Mouse (Mus musculus) embryonic fibroblast, embryonic 13.5 days (primary cell): ENCODE data around the gene Gm3327.
"Not testable (repeated sequence)": the region's sequence is repeated elsewhere in the genome, so short reads cannot be mapped to it uniquely, and the experiment has no call there.

Source experiments
- CTCF ChIP-seq: IDR thresholded peaks from 2 replicates; pipeline ENCODE4 v1.5.1; 2011; ENCODE audit warnings: mild to moderate bottlenecking, control low read depth, low read length, moderate library complexity, borderline replicate concordance; ENCODE audit not compliant: insufficient read depth
- POLR2A ChIP-seq: IDR thresholded peaks from 2 replicates; pipeline ENCODE4 v1.6.1; 2011; ENCODE audit warnings: low read depth, mild to moderate bottlenecking, control low read depth, low read length, moderate library complexity

DNA sequence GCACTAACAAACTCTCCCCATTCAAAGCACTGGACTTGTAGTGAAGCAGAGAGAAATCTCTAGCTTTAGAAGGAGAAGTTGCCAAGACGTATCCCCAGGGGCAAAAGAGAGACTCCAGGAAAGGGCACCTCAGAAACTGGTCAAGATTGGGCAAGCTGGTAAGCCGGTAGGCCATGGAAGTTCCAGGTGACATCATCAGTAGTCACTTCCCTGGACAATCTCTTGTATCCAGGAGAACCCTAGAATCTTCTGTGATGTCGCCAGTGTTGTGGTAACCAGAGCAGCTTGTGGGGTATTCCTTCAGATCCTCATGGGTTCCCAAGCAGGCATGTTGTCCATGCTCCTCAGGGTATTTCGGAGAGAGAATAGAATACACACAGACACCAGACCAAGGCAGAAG is at the start of gene Gm3327:
- TF ChIP-seq CTCF, POLR2A: not testable (repeated sequence)
